Mouse (Mus musculus): Measurements from ENCODE around the gene Fitm1. TPM values are rescaled to one million over a fixed set of nuclear protein-coding genes. Genes with fewer than 3 reads are reported as not detected.

Fitm1 gene
- total and polyA plus RNA-seq, 3 experiments: not detected

- no peak overlapping the region for H3K4me3 ChIP-seq (replicated peaks in 1 of 3; ENCODE audit: low read depth in 2 of 3, low read length in 2 of 3, poor library complexity in 1 of 3)
- no peaks in the 10 kb centered on the region for H3K79me2 ChIP-seq (replicated peaks; ENCODE audit: control insufficient read depth, extremely low read depth, insufficient read depth, poor library complexity, severe bottlenecking)
- TF ChIP-seq KAT2A (IDR thresholded peaks at IDR 0.05; ENCODE audit: insufficient replicate concordance, low read length) (no peak), JUN (IDR thresholded peaks at IDR 0.05; ENCODE audit: insufficient read depth, low read depth, low read length) (no peak), CHD2 (IDR thresholded peaks at IDR 0.05; ENCODE audit: low read length) (no peak), EP300 (IDR thresholded peaks at IDR 0.05; ENCODE audit: low read length) (no peak), MAX (IDR thresholded peaks at IDR 0.05; ENCODE audit: low read length) (no peak), MAZ (IDR thresholded peaks at IDR 0.05; ENCODE audit: low read depth, low read length) (no peak), NRF1 (IDR thresholded peaks at IDR 0.05; ENCODE audit: low read depth, low read length) (no peak), MYC (IDR thresholded peaks at IDR 0.05; ENCODE audit: low read depth, low read length) (no peak)
- no peak overlapping the region for H3K4me2 ChIP-seq (ENCODE audit: insufficient read depth, low read depth, poor library complexity, severe bottlenecking)
- peaks cover 35 to 57% of the 10 kb centered on the region in 2 experiments for H3K36me3 ChIP-seq (replicated peaks in 1 of 2; ENCODE audit: control insufficient read depth in 1 of 2, insufficient read depth in 1 of 2, low read length in 1 of 2)
- no peaks in the 10 kb centered on the region for H3K27me3 ChIP-seq (replicated peaks)
- in situ Hi-C loops (cut with MboI; ENCODE audit: low pct_ligation_motif_present, low pct_unique_long_range_greater_than_20kb, low sequenced_read_pairs) (no loop called here), dilution Hi-C loops (cut with MboI; ENCODE audit: extremely low pct_ligation_motif_present, extremely low pct_unique_long_range_greater_than_20kb, low sequenced_read_pairs) (no loop called here)
- H3K9me3 ChIP-seq (replicated peaks; ENCODE audit: low read length): no peaks in the 10 kb centered on the region
- DNase-seq (ENCODE audit: extremely low read depth): no peak
- no peak overlapping the region for H3K27ac ChIP-seq (ENCODE audit: insufficient read depth, low read depth)
- H3K9ac ChIP-seq (ENCODE audit: insufficient read depth, low read depth): no peak overlapping the region
- peaks cover 4 to 20% of the 10 kb centered on the region in 2 experiments; a peak in 3 of 4 replicates for H3K4me1 ChIP-seq (ENCODE audit: control insufficient read depth in 1 of 2, insufficient read depth in 2 of 2)
Measured at GRCm38 (mm10) chr14:55608339-55608738, 32.9 kb downstream of the Fitm1 start.

GRCm38 (mm10) chr14:55613346-55613745 is 37.9 kb downstream of the Fitm1 start:
- Histone ChIP-seq H3K79me2 (replicated peaks; ENCODE audit: control insufficient read depth, extremely low read depth, insufficient read depth, poor library complexity, severe bottlenecking) (no peaks in the 10 kb centered on the region), H3K27me3 (replicated peaks) (no peaks in the 10 kb centered on the region), H3K36me3 (replicated peaks in 1 of 2; ENCODE audit: control insufficient read depth in 1 of 2, insufficient read depth in 1 of 2, low read length in 1 of 2) (peaks cover 10 to 25% of the 10 kb centered on the region in 2 experiments), H3K9me3 (replicated peaks; ENCODE audit: low read length) (no peaks in the 10 kb centered on the region), H3K27ac (ENCODE audit: insufficient read depth, low read depth) (no peak overlapping the region), H3K9ac (ENCODE audit: insufficient read depth, low read depth) (no peak overlapping the region), H3K4me2 (ENCODE audit: insufficient read depth, low read depth, poor library complexity, severe bottlenecking) (no peak overlapping the region), H3K4me1 (ENCODE audit: control insufficient read depth in 1 of 2, insufficient read depth in 2 of 2) (no peaks in the 10 kb centered on the region), H3K4me3 (replicated peaks in 1 of 3; ENCODE audit: low read depth in 2 of 3, low read length in 2 of 3, poor library complexity in 1 of 3) (no peak overlapping the region)
- in situ Hi-C loops (cut with MboI; ENCODE audit: low pct_ligation_motif_present, low pct_unique_long_range_greater_than_20kb, low sequenced_read_pairs) (no loop called here), dilution Hi-C loops (cut with MboI; ENCODE audit: extremely low pct_ligation_motif_present, extremely low pct_unique_long_range_greater_than_20kb, low sequenced_read_pairs) (no loop called here)
- no peak for TF ChIP-seq MAZ (IDR thresholded peaks at IDR 0.05; ENCODE audit: low read depth, low read length)
- TF ChIP-seq PAX5 (IDR thresholded peaks at IDR 0.05; ENCODE audit: low read length): no peak
- no peak for TF ChIP-seq ELF1 (IDR thresholded peaks at IDR 0.05; ENCODE audit: low read depth, low read length)
- no peak for TF ChIP-seq ZKSCAN1 (IDR thresholded peaks at IDR 0.05; ENCODE audit: borderline replicate concordance, low read depth, low read length)
- TF ChIP-seq MXI1 (IDR thresholded peaks at IDR 0.05; ENCODE audit: low read depth, low read length): no peak
- no peak for TF ChIP-seq RAD21 (IDR thresholded peaks at IDR 0.05; ENCODE audit: low read depth, low read length)
- no peak for TF ChIP-seq JUN (IDR thresholded peaks at IDR 0.05; ENCODE audit: insufficient read depth, low read depth, low read length)
- TF ChIP-seq KAT2A (IDR thresholded peaks at IDR 0.05; ENCODE audit: insufficient replicate concordance, low read length): no peak
- TF ChIP-seq BHLHE40 (IDR thresholded peaks at IDR 0.05; ENCODE audit: low read depth, low read length): no peak
- TF ChIP-seq JUND (conservative IDR thresholded peaks at IDR 0.05; ENCODE audit: low read depth, low read length): no peak
- TF ChIP-seq POLR2AphosphoS2 (IDR thresholded peaks at IDR 0.05; ENCODE audit: low read depth, low read length): no peak
- no peak for TF ChIP-seq CHD1 (IDR thresholded peaks at IDR 0.05; ENCODE audit: low read depth, low read length)
- no peak for TF ChIP-seq MEF2A (IDR thresholded peaks at IDR 0.05; ENCODE audit: borderline replicate concordance, low read depth, low read length)
- TF ChIP-seq SIN3A (IDR thresholded peaks at IDR 0.05; ENCODE audit: low read length): no peak
- no peak for TF ChIP-seq ZC3H11A (IDR thresholded peaks at IDR 0.05; ENCODE audit: low read depth, low read length)
- no peak for TF ChIP-seq IRF4 (IDR thresholded peaks at IDR 0.05; ENCODE audit: low read depth, low read length)
- TF ChIP-seq GABPA (IDR thresholded peaks at IDR 0.05; ENCODE audit: insufficient replicate concordance, low read depth, low read length): no peak
- no peak for TF ChIP-seq CTCF (conservative IDR thresholded peaks at IDR 0.05 in 1 of 2, IDR thresholded peaks at IDR 0.05 in 1 of 2; ENCODE audit: low read depth in 2 of 2, low read length in 2 of 2)
- no peak for DNase-seq (ENCODE audit: extremely low read depth)
